Mouse (Mus musculus) brain, embryonic 14.5 days (tissue): ENCODE measurements around the gene Xylb. TPM values are rescaled to one million over a fixed set of nuclear protein-coding genes. Genes with fewer than 3 reads are reported as not detected.
A peak's percentile ranks its signal among the peaks of the same experiment; 100 is the strongest.

ENCODE experiments used
- DNase-seq: peaks from one replicate; pipeline ENCODE4 v3.0.0-alpha.2; 2011; ENCODE audit warnings: low read depth
- CTCF ChIP-seq: fragments of 200-500 bp; IDR thresholded peaks from 2 replicates; pipeline ENCODE4 v1.5.1; 2012; ENCODE audit warnings: inconsistent platforms, mild to moderate bottlenecking, moderate library complexity, borderline replicate concordance; ENCODE audit not compliant: insufficient read depth, insufficient read length; ENCODE audit errors: extremely low read depth
- POLR2A ChIP-seq: fragments of 200-500 bp; IDR thresholded peaks from 2 replicates; pipeline ENCODE4 v1.6.1; 2012; ENCODE audit warnings: mild to moderate bottlenecking, inconsistent platforms, borderline replicate concordance; ENCODE audit not compliant: poor library complexity, insufficient read depth, insufficient read length, severe bottlenecking; ENCODE audit errors: extremely low read depth
- polyA plus RNA-seq: library from polyadenylated mRNA; depleted of rRNA; stranded (reverse); fragments of >200 nt; gene quantifications from 2 replicates; pipeline ENCODE4 v1.2.3, GENCODE M21; 2012

Xylb gene
- polyA plus RNA-seq, 1 experiment = 6.3 TPM

DNA sequence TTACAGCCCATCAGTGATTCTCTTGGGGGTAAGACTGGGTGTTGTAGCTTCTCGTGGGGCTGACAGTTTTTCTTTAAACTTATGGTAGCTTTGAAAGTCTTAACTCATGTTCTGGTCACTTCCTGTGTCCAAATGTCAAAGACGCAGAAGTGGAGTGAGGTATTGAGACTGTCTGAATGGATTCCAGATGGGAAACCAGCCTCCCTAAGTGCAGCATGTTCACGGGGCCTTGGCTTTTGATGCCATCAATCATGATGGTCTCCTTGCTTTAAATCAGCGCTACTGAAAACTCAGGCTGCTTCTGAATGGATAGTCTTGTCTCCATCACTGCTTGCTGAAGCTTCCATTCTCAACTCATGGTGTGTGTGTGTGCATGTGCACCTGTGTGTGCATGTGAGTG is 14.1 kb downstream of the Xylb start:
- no peak for DNase-seq
- TF ChIP-seq CTCF = no peak
- no peak for TF ChIP-seq POLR2A

DNA sequence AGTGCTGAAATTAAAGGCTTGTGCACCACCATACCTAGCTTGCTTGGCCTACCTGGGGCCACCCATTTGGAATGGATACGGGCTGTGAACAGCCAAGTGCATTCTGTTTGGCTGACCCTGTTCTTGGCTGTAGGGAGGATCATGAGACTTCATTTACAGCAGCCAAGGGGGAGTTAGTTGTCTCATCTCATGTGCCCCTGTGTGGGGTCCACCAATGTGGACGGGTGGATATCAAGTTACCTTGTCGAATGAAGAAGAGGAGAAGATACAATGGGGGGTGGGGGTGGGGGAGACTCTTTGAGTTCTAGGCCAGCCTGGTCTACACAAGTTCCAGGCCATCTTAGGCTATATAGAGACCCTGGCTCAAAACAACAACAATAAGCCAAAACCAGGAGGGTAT is 17.8 kb downstream of the Xylb start:
- DNase-seq = no peak
- TF ChIP-seq CTCF (no peak), POLR2A (no peak)

- TF ChIP-seq CTCF (no peak), POLR2A (no peak)
- DNase-seq = no peak
Observed at GRCm38 (mm10) chr9:119375556-119375955, 18.4 kb downstream of the Xylb start.

DNA sequence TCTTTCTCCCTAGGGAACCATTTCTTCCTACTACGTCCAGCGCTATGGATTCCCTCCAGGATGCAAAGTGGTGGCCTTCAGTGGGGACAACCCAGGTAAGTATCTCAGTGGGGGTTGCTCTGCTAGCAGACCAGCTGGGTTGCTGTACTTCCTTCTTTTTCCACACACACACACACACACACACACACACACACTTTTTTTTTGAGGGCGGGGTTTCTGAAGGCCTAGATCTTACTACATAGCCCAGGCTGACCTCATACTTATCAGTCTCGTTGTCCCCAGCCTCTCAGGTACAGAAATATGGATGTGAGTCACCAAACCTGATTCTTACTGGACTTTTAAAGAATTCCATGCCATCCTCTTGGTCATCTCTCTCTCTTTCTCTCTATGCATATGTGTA is 21.1 kb downstream of the Xylb start:
- no peak for DNase-seq
- TF ChIP-seq POLR2A (no peak), CTCF (no peak)

DNA sequence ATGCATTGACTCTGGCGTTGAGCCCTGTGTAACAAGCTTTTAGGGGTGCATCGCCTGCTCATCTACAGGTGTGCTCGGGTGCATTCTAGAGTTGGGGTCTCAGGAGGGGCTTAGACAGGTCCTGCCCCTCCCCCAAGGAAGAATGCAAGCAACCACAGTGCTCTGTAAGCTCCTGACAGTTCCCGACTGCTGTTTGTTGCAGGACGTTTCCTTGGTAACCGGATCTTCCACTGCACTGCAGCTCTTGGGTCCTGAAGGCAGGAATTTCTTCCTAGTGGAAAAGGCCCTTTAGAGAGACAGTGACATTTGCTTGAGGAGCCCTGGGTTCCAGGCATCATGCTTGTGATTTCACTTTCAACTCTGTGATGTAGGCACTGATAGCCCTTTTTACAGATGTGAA is 25.4 kb downstream of the Xylb start:
- TF ChIP-seq CTCF (no peak), POLR2A (no peak)
- DNase-seq = peak; percentile 47

DNA sequence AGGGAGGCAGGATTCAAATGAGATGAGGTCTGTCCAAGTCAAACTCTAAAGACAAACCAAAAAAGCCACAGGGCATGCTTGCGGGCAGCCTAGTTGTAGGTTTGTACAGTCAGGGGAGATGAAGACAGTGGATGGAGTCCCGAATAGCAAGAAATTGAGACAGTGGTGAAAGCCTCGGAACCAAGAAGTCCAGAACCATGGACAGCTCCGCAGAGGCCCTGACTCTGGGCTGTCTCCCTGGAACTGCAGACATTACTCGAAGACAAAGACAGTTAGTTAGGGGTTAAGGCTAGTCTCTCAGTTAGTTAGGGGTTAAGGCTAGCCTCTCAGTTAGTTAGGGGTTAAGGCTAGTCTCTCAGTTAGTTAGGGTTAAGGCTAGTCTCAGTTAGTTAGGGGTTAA is 31.8 kb downstream of the Xylb start:
- TF ChIP-seq CTCF (no peak), POLR2A (no peak)
- no peak for DNase-seq

- no peak for DNase-seq
- no peak for TF ChIP-seq CTCF
Observed at GRCm38 (mm10) chr9:119390214-119390613, 33.0 kb downstream of the Xylb start.

- TF ChIP-seq POLR2A (no peak), CTCF (no peak)
- no peak for DNase-seq
Observed at GRCm38 (mm10) chr9:119394808-119395207, 37.6 kb downstream of the Xylb start.

- no peak for DNase-seq
- no peak for TF ChIP-seq POLR2A
- TF ChIP-seq CTCF = no peak
Observed at GRCm38 (mm10) chr9:119401351-119401750, 44.2 kb downstream of the Xylb start.

DNA sequence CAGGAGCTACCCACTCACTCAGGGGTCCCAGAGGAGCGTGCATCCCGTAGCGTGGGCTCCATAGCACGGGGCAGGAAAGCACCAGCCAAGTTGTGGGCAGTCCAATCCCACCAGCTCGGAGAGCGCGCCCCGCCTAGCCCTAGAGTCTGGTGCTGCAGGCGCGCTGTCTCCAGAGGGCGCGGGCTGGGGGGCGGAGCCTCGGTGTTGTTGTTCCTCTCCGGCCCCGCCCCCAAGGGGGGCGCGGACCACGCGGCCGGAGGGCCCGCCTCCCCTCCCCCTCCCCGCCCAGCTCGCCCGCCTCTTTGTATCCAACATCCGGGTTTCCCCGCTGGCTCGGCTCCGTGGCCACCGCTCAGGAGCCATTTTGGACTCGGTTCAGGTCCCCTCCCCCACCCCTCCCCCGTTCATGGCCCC is 44.6 kb downstream of the Xylb start, which contains the start of gene Acvr2b:
TSS of gene Acvr2b (plus strand) at position 318 of the 414 bp plus-strand sequence.
- TF ChIP-seq CTCF (peak; percentile 37; the same call in 1 of the 2 replicates), POLR2A (no peak)

GRCm38 (mm10) chr9:119402253-119403235 is 45.4 kb downstream of the Xylb start:
- DNase-seq = peak; percentile 63
- no peak for TF ChIP-seq CTCF
- TF ChIP-seq POLR2A = 0 out of 2 replicates have a peak, but pooled peaks have one; percentile 42

More for the DNA sequence above, 44.6 kb downstream of the Xylb start, which contains the start of gene Acvr2b:
- DNase-seq = peak; percentile 98

- peak; percentile 85 for DNase-seq
- TF ChIP-seq CTCF (no peak), POLR2A (peak; percentile 50; the same call in 1 of the 2 replicates)
Observed at GRCm38 (mm10) chr9:119403236-119403641, 46.1 kb downstream of the Xylb start.

- no peak for DNase-seq
- TF ChIP-seq POLR2A = no peak
- no peak for TF ChIP-seq CTCF
Observed at GRCm38 (mm10) chr9:119404090-119404489, 46.9 kb downstream of the Xylb start.
